Mouse (Mus musculus) olfactory bulb, adult 2 months (tissue): ENCODE data around the gene Lhfp.

Experiments
- CTCF ChIP-seq: fragments of 200-500 bp; IDR thresholded peaks from 2 replicates; pipeline ENCODE4 v1.5.1; 2012; ENCODE audit warnings: low read depth, mild to moderate bottlenecking, low read length, moderate library complexity; ENCODE audit not compliant: insufficient read depth
- POLR2A ChIP-seq: fragments of 200-500 bp; IDR thresholded peaks from 2 replicates; pipeline ENCODE4 v1.6.1; 2012; ENCODE audit warnings: mild to moderate bottlenecking, low read depth, low read length, moderate library complexity; ENCODE audit not compliant: insufficient read depth

GRCm38 (mm10) chr3:52997381-52997780, 43.9 kb upstream of the Lhfp start:
- TF ChIP-seq CTCF (no peak), POLR2A (no peak)
